Mouse (Mus musculus): ENCODE measurements around the gene Agpat4.
"Not testable (repeated sequence)": the region's sequence is repeated elsewhere in the genome, so short reads cannot be mapped to it uniquely, and the experiment has no call there.

The Agpat4 gene

GRCm38 (mm10) chr17:12221926-12222325 lies 103.4 kb downstream of the Agpat4 start:
- in situ Hi-C loops (cut with MboI, MseI): no loop called here

GRCm38 (mm10) chr17:12223682-12224081 lies 105.2 kb downstream of the Agpat4 start:
- in situ Hi-C loops (cut with MboI, MseI): no loop called here

- in situ Hi-C loops (cut with MboI, MseI): no loop called here
Observed at GRCm38 (mm10) chr17:12224145-12224544, 105.6 kb downstream of the Agpat4 start.

- in situ Hi-C loops (cut with MboI, MseI): not testable (repeated sequence)
Observed at GRCm38 (mm10) chr17:12224551-12224950, 106.0 kb downstream of the Agpat4 start.

- in situ Hi-C loops (cut with MboI, MseI): no loop called here
Observed at GRCm38 (mm10) chr17:12225227-12225626, 106.7 kb downstream of the Agpat4 start.

- in situ Hi-C loops (cut with MboI, MseI): no loop called here
Observed at GRCm38 (mm10) chr17:12226551-12226950, 108.0 kb downstream of the Agpat4 start.

- in situ Hi-C loops (cut with MboI, MseI): no loop called here
Observed at GRCm38 (mm10) chr17:12228001-12228400, 109.5 kb downstream of the Agpat4 start.

GRCm38 (mm10) chr17:12228471-12228870 lies 110.0 kb downstream of the Agpat4 start:
- in situ Hi-C loops (cut with MboI, MseI): no loop called here

- in situ Hi-C loops (cut with MboI, MseI): no loop called here
Observed at GRCm38 (mm10) chr17:12229756-12230155, 111.3 kb downstream of the Agpat4 start.

GRCm38 (mm10) chr17:12230167-12230566 lies 111.7 kb downstream of the Agpat4 start:
- in situ Hi-C loops (cut with MboI, MseI): no loop called here

GRCm38 (mm10) chr17:12231087-12231486 lies 112.6 kb downstream of the Agpat4 start:
- in situ Hi-C loops (cut with MboI, MseI): no loop called here

- in situ Hi-C loops (cut with MboI, MseI): no loop called here
Observed at GRCm38 (mm10) chr17:12232724-12233123, 114.2 kb downstream of the Agpat4 start.

- in situ Hi-C loops (cut with MboI, MseI): no loop called here
Observed at GRCm38 (mm10) chr17:12240701-12241100, 122.2 kb downstream of the Agpat4 start.

- in situ Hi-C loops (cut with MboI, MseI): no loop called here
Observed at GRCm38 (mm10) chr17:12249783-12250504, 131.4 kb downstream of the Agpat4 start.

- in situ Hi-C loops (cut with MboI, MseI): no loop called here
Observed at GRCm38 (mm10) chr17:12250581-12250980, 132.1 kb downstream of the Agpat4 start.

GRCm38 (mm10) chr17:12256142-12256541 lies 137.6 kb downstream of the Agpat4 start:
- in situ Hi-C loops (cut with MboI, MseI): no loop called here

GRCm38 (mm10) chr17:12258517-12258916 lies 140.0 kb downstream of the Agpat4 start:
- in situ Hi-C loops (cut with MboI, MseI): no loop called here

GRCm38 (mm10) chr17:12259957-12260356 lies 141.5 kb downstream of the Agpat4 start:
- in situ Hi-C loops (cut with MboI, MseI): no loop called here

GRCm38 (mm10) chr17:12261376-12261775 lies 142.9 kb downstream of the Agpat4 start:
- in situ Hi-C loops (cut with MboI, MseI): no loop called here

GRCm38 (mm10) chr17:12261887-12262286 lies 143.4 kb downstream of the Agpat4 start:
- in situ Hi-C loops (cut with MboI, MseI): no loop called here

GRCm38 (mm10) chr17:12262851-12263250 lies 144.3 kb downstream of the Agpat4 start:
- in situ Hi-C loops (cut with MboI, MseI): no loop called here

- in situ Hi-C loops (cut with MboI, MseI): no loop called here
Observed at GRCm38 (mm10) chr17:12263787-12264186, 145.3 kb downstream of the Agpat4 start.

- in situ Hi-C loops (cut with MboI, MseI): no loop called here
Observed at GRCm38 (mm10) chr17:12264293-12264692, 145.8 kb downstream of the Agpat4 start.
